Comparison of ENCODE assay signal across 12 mouse cellular contexts in the genomic region with DNA sequence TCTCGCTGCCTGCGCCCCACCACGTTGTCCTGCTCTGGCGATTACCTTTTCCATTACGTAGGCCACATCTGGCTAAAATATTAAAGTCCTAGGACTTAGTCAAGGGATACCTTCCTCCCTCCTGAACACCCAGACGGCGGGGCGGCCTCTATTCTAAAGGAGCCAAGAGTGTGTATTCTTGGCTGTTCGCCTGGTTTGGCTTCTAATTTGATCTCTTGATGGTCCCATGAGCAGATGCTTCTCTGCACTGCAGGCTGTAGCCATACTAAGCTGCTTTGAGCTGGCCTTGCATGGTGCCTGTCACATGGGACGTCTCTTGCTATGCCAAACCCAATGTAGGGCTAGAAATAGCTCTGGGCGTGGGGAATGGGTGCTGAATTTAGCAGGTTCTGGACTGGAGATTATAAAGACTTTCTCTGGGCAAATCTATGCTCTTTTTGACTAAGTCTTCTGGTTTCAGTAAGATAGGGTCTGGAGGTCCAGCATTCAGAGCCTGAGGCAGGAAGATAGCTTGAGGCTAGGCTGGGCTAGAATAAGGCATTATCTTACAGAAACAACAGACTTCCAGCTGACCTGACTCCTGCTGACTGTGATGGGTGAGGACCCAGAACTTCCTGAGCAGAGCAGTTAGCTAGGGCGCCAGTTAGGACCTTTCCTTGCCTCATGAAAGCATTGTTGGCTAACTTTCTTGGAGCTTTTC. TPM values are rescaled to one million over a fixed set of nuclear protein-coding genes. Genes with fewer than 3 reads are reported as not detected.
A peak's percentile ranks its signal among the peaks of the same experiment; 100 is the strongest.
DNase-seq lines count a peak whose midpoint lies in the region; ATAC-seq lines count a peak whose summit lies in the region.
"Had no signal": no experiment of that assay in that cellular context is flagged by ENCODE, and none has a peak within 500 bp of the region (broad histone marks: within the 10 kb centered on the region; RNA-seq: fewer than 3 reads in every experiment).

No protein-coding gene starts in this region.

- no peak overlapping the region for H3K4me3 ChIP-seq in heart, embryonic 14.5 days (ENCODE audit: control insufficient read depth in 1 of 2, insufficient read depth in 1 of 2, low read depth in 1 of 2, low read length in 2 of 2)
- H3K4me3 ChIP-seq in midbrain, embryonic 11.5 days (ENCODE audit: low read depth, low read length), result no peak overlapping the region
- H3K4me3 ChIP-seq: forebrain, embryonic 10.5 days; limb, embryonic 15.5 days; midbrain, embryonic 12.5 days had no signal

- H3K4me2 ChIP-seq in heart, embryonic 14.5 days (ENCODE audit: low read length), result no peak overlapping the region
- no peak overlapping the region for H3K4me2 ChIP-seq in midbrain, embryonic 11.5 days
- H3K4me2 ChIP-seq: limb, embryonic 15.5 days; midbrain, embryonic 12.5 days had no signal

- peaks cover 2 to 22% of the 10 kb centered on the region in 2 experiments for H3K4me1 ChIP-seq in heart, embryonic 14.5 days (ENCODE audit: control insufficient read depth in 2 of 2, insufficient read depth in 2 of 2, low read length in 2 of 2)
- H3K4me1 ChIP-seq in midbrain, embryonic 11.5 days (ENCODE audit: control insufficient read depth, insufficient read depth, low read length), result no peaks in the 10 kb centered on the region
- H3K4me1 ChIP-seq: forebrain, embryonic 10.5 days; limb, embryonic 15.5 days; midbrain, embryonic 12.5 days had no signal

- peak; percentile 65 for ATAC-seq in frontal cortex, adult (ENCODE audit: low TSS enrichment)
- ATAC-seq in common myeloid progenitor, adult 5-6 weeks (replicated peaks; ENCODE audit: low read depth, poor library complexity, severe bottlenecking), result peak; percentile 80
- peak; percentile 36; the same call in 1 of the 2 replicates for ATAC-seq in heart, embryonic 14.5 days (ENCODE audit: insufficient number of reproducible peaks, insufficient read depth, low FRiP score, low read depth)
- peak; percentile 89 for ATAC-seq in megakaryocyte progenitor cell, adult 5-6 weeks (replicated peaks; ENCODE audit: poor library complexity)
- ATAC-seq in activated CD4-positive, CD25-positive, alpha-beta regulatory T cell, adult 4 months, result no peak
- no peak for ATAC-seq in midbrain, embryonic 11.5 days (ENCODE audit: low FRiP score)
- ATAC-seq: hindbrain, postnatal 0 days had no signal

- H3K9me3 ChIP-seq in heart, embryonic 14.5 days (ENCODE audit: control insufficient read depth, low read length), result no peaks in the 10 kb centered on the region
- H3K9me3 ChIP-seq in midbrain, embryonic 11.5 days (ENCODE audit: control insufficient read depth, low read length), result no peaks in the 10 kb centered on the region
- H3K9me3 ChIP-seq: forebrain, embryonic 10.5 days; limb, embryonic 15.5 days; midbrain, embryonic 12.5 days had no signal

- 67% methylated on average over 12 of the region's 12 CpGs for WGBS in heart, embryonic 14.5 days
- WGBS in midbrain, embryonic 11.5 days, result 89% methylated on average over 12 of the region's 12 CpGs

- H3K36me3 ChIP-seq in heart, embryonic 14.5 days (ENCODE audit: control insufficient read depth, insufficient read depth, low read length), result peaks cover 100% of the 10 kb centered on the region
- peaks cover 60% of the 10 kb centered on the region for H3K36me3 ChIP-seq in midbrain, embryonic 11.5 days (ENCODE audit: control insufficient read depth, insufficient read depth, low read length)

- H3K27ac ChIP-seq in heart, embryonic 14.5 days (replicated peaks in 1 of 2; ENCODE audit: control insufficient read depth in 1 of 2, insufficient read depth in 1 of 2, low read depth in 2 of 2, low read length in 2 of 2), result peak overlapping the region in 1 of 2 experiments; percentile 54; a peak in 2 of 4 replicates
- H3K27ac ChIP-seq in midbrain, embryonic 11.5 days (ENCODE audit: low read depth, low read length), result no peak overlapping the region
- H3K27ac ChIP-seq: forebrain, embryonic 10.5 days; hindbrain, postnatal 0 days; limb, embryonic 15.5 days; midbrain, embryonic 12.5 days had no signal

- no peak overlapping the region; the same call in 1 of the 2 replicates for H3K9ac ChIP-seq in heart, embryonic 14.5 days (ENCODE audit: low read length)
- no peak overlapping the region for H3K9ac ChIP-seq in midbrain, embryonic 11.5 days (ENCODE audit: low read length)
- H3K9ac ChIP-seq: limb, embryonic 15.5 days; midbrain, embryonic 12.5 days had no signal

- no peak for DNase-seq in frontal cortex, postnatal 25 days (ENCODE audit: low spot score in 2 of 2)
- DNase-seq in embryo, embryonic 11 days, result no peak
- no peak for DNase-seq in midbrain, embryonic 11.5 days (ENCODE audit: low spot score, missing footprints)

- H3K27me3 ChIP-seq in heart, embryonic 14.5 days (ENCODE audit: control insufficient read depth, insufficient read depth, low read length), result no peaks in the 10 kb centered on the region
- no peaks in the 10 kb centered on the region for H3K27me3 ChIP-seq in midbrain, embryonic 11.5 days (ENCODE audit: control insufficient read depth, insufficient read depth, low read length)
- H3K27me3 ChIP-seq: limb, embryonic 15.5 days; midbrain, embryonic 12.5 days had no signal

RNA-seq across cellular contexts. Expression of a gene that starts 7.6 kb away (rescaled TPM):
- not detected in 2 replicates for total RNA-seq in common myeloid progenitor, adult 5-6 weeks (2017)
- polyA plus RNA-seq in heart, embryonic 14.5 days (2014; fragmentation: Nextera tagmentation; extraction: Ambion mirVana), result 0.27 and 0.43 TPM in 2 replicates
- total RNA-seq in megakaryocyte progenitor cell, adult 5-6 weeks (2015), result 0.02 TPM in 1 of 2 replicates, not detected in the other
- total RNA-seq in megakaryocyte progenitor cell, adult 5-6 weeks (2017), result 0.14 TPM in 1 of 2 replicates, not detected in the other
- polyA plus RNA-seq in activated CD4-positive, CD25-positive, alpha-beta regulatory T cell, adult 4 months (2017; shearing (Covaris generic)), result not detected
- 0.15 and 0.18 TPM in 2 replicates for polyA plus RNA-seq in midbrain, embryonic 11.5 days (2014; fragmentation: Nextera tagmentation; extraction: Ambion mirVana)

RNA-seq across cellular contexts. Expression of a gene that starts 16.2 kb away (rescaled TPM):
- 418 and 473 TPM in 2 replicates for total RNA-seq in common myeloid progenitor, adult 5-6 weeks (2017)
- 1,792 and 1,798 TPM in 2 replicates for polyA plus RNA-seq in heart, embryonic 14.5 days (2014; fragmentation: Nextera tagmentation; extraction: Ambion mirVana)
- total RNA-seq in megakaryocyte progenitor cell, adult 5-6 weeks (2015), result 151 and 190 TPM in 2 replicates
- total RNA-seq in megakaryocyte progenitor cell, adult 5-6 weeks (2017), result 900 and 914 TPM in 2 replicates
- polyA plus RNA-seq in activated CD4-positive, CD25-positive, alpha-beta regulatory T cell, adult 4 months (2017; shearing (Covaris generic)), result 100 to 1,000 TPM; 694 to 839 TPM
- 1,888 and 2,059 TPM in 2 replicates for polyA plus RNA-seq in midbrain, embryonic 11.5 days (2014; fragmentation: Nextera tagmentation; extraction: Ambion mirVana)

RNA-seq across cellular contexts. Expression of a gene that starts 55.3 kb away (rescaled TPM):
- total RNA-seq in common myeloid progenitor, adult 5-6 weeks (2017), result 23.0 and 57.8 TPM in 2 replicates
- 19.5 and 24.6 TPM in 2 replicates for polyA plus RNA-seq in heart, embryonic 14.5 days (2014; fragmentation: Nextera tagmentation; extraction: Ambion mirVana)
- 37.6 and 52.4 TPM in 2 replicates for total RNA-seq in megakaryocyte progenitor cell, adult 5-6 weeks (2015)
- 15.7 and 24.5 TPM in 2 replicates for total RNA-seq in megakaryocyte progenitor cell, adult 5-6 weeks (2017)
- 10 to 100 TPM; 28.2 to 31.0 TPM for polyA plus RNA-seq in activated CD4-positive, CD25-positive, alpha-beta regulatory T cell, adult 4 months (2017; shearing (Covaris generic))
- polyA plus RNA-seq in midbrain, embryonic 11.5 days (2014; fragmentation: Nextera tagmentation; extraction: Ambion mirVana), result 90.8 and 91.7 TPM in 2 replicates

Comparison
In these comparisons a context has a peak if more than half of its experiments do, and no peak if none do; other contexts are left out.
1. ATAC-seq: peak in frontal cortex, adult (single experiment), common myeloid progenitor, adult 5-6 weeks (single experiment), heart, embryonic 14.5 days (single experiment) and megakaryocyte progenitor cell, adult 5-6 weeks (single experiment); none in activated CD4-positive, CD25-positive, alpha-beta regulatory T cell, adult 4 months (single experiment) and midbrain, embryonic 11.5 days (single experiment).